ENCODE assay signal across 8 mouse cellular contexts in genomic region chr7:70362526-70363170, GRCm38 (mm10). TPM values are rescaled to one million over a fixed set of nuclear protein-coding genes. Genes with fewer than 3 reads are reported as not detected.
A peak's percentile ranks its signal among the peaks of the same experiment; 100 is the strongest.
DNase-seq lines count a peak whose midpoint lies in the region; ATAC-seq and TF ChIP-seq lines count a peak whose summit lies in the region.

No protein-coding gene starts in this region.

- TF ChIP-seq CTCF in heart, postnatal 0 days (IDR thresholded peaks at IDR 0.05; ENCODE audit: low read depth), result no peak

- ATAC-seq in heart, postnatal 0 days (ENCODE audit: insufficient read depth, low read depth), result no peak
- no peak for ATAC-seq in limb, embryonic 12.5 days (ENCODE audit: insufficient number of reproducible peaks, insufficient read depth, low FRiP score, low TSS enrichment, low read depth)

- H3K4me1 ChIP-seq in heart, postnatal 0 days (ENCODE audit: control insufficient read depth, insufficient read depth), result no peaks in the 10 kb centered on the region
- H3K4me1 ChIP-seq in limb, embryonic 12.5 days (replicated peaks), result peaks cover 28% of the 10 kb centered on the region

- no peaks in the 10 kb centered on the region for H3K9me3 ChIP-seq in heart, postnatal 0 days (replicated peaks; ENCODE audit: control insufficient read depth, low read length)
- no peaks in the 10 kb centered on the region for H3K9me3 ChIP-seq in limb, embryonic 12.5 days

- H3K4me3 ChIP-seq in heart, postnatal 0 days (ENCODE audit: low read depth, low read length), result peak overlapping the region; percentile 65
- H3K4me3 ChIP-seq in limb, embryonic 12.5 days (replicated peaks), result peak overlapping the region; percentile 85

- peak; percentile 29 for DNase-seq in ovary, postnatal 14 days (ENCODE audit: low spot score)
- no peak for DNase-seq in ovary, postnatal 10 days (ENCODE audit: low spot score)
- no peak for DNase-seq in heart, postnatal 0 days (ENCODE audit: low spot score)
- DNase-seq in retina, postnatal 1 day, result peak; percentile 44
- no peak for DNase-seq in thymus, postnatal 25 days
- DNase-seq in cerebellum, postnatal 4 days (ENCODE audit: low spot score in 2 of 2), result no peak
- DNase-seq in gastrocnemius, postnatal 36 days, result no peak

- 0 out of 2 replicates have a peak overlapping the region, but pooled peaks have one; percentile 49 for H3K9ac ChIP-seq in heart, postnatal 0 days (replicated peaks; ENCODE audit: low read depth, low read length)
- H3K9ac ChIP-seq in limb, embryonic 12.5 days (replicated peaks), result peak overlapping the region; percentile 99; the same call in 1 of the 2 replicates

- no peaks in the 10 kb centered on the region for H3K36me3 ChIP-seq in heart, postnatal 0 days (replicated peaks; ENCODE audit: control insufficient read depth, insufficient read depth, low read length)
- H3K36me3 ChIP-seq in limb, embryonic 12.5 days, result peaks cover 7% of the 10 kb centered on the region

- peaks cover 76% of the 10 kb centered on the region for H3K27me3 ChIP-seq in heart, postnatal 0 days (ENCODE audit: control insufficient read depth, insufficient read depth, low read length)
- H3K27me3 ChIP-seq in limb, embryonic 12.5 days, result peaks cover 30% of the 10 kb centered on the region

- H3K4me2 ChIP-seq in heart, postnatal 0 days (ENCODE audit: low read depth, low read length), result peak overlapping the region; percentile 70
- H3K4me2 ChIP-seq in limb, embryonic 12.5 days, result peak overlapping the region; percentile 90

- H3K27ac ChIP-seq in heart, postnatal 0 days (ENCODE audit: low read depth), result no peak overlapping the region
- 0 out of 2 replicates have a peak overlapping the region, but pooled peaks have one; percentile 99 for H3K27ac ChIP-seq in limb, embryonic 12.5 days

- no peak for TF ChIP-seq EP300 in heart, postnatal 0 days (IDR thresholded peaks at IDR 0.05; ENCODE audit: low read depth)

- intact Hi-C loops in gastrocnemius, postnatal 36 days (cut with DNase I), result loop anchor here (10.0 kb wide), 1 partner anchor 1342 kb away; no protein-coding TSS in a partner anchor

- 14% methylated on average over 12 of the region's 12 CpGs for WGBS in heart, postnatal 0 days
- 3% methylated on average over 12 of the region's 12 CpGs for WGBS in limb, embryonic 12.5 days

RNA-seq across cellular contexts. Expression of gene Nr2f2, which starts 3.9 kb away (rescaled TPM):
- total RNA-seq in heart, postnatal 0 days (2014; rRNA removed; ENCODE audit: low replicate concordance), result 7.5 and 8.3 TPM in 2 replicates
- 18.2 and 18.9 TPM in 2 replicates for polyA plus RNA-seq in heart, postnatal 0 days (2015; fragmentation: Nextera tagmentation; extraction: Ambion mirVana)
- polyA plus RNA-seq in limb, embryonic 12.5 days (2016; fragmentation: Nextera tagmentation; extraction: Ambion mirVana), result 71.8 and 76.9 TPM in 2 replicates
- 10 to 100 TPM; 12.7 to 19.4 TPM for total RNA-seq in gastrocnemius, postnatal 36 days (2021)

Comparison
In these comparisons a context has a peak if more than half of its experiments do, and no peak if none do; other contexts are left out.
1. DNase-seq: peak in ovary, postnatal 14 days (single experiment) and retina, postnatal 1 day (single experiment); none in ovary, postnatal 10 days (single experiment), heart, postnatal 0 days (single experiment), thymus, postnatal 25 days (single experiment), cerebellum, postnatal 4 days (0 of 2) and gastrocnemius, postnatal 36 days (0 of 2).